Mouse (Mus musculus) intestine, embryonic 16.5 days (tissue): ENCODE measurements at regions not wholly inside any gene's neighbourhood (a gene's known extent, or its start where the extent isn't known, plus 50 kb on each side); places are given as distances from the start of the nearest gene placed in this dataset. TPM values are rescaled to one million over a fixed set of nuclear protein-coding genes. Genes with fewer than 3 reads are reported as not detected.

Experiments
- microRNA-seq: library from miRNA; unstranded; fragments of <30 nt; microRNA quantifications from one replicate; pipeline ENCODE4, GENCODE M21; 2016

Small RNA genes lying in the stretch of these regions (microRNA-seq; reads per million reads assigned to microRNA genes)
- not detected for gene Gm23881
